Mouse (Mus musculus) frontal cortex, postnatal 25 days (tissue): ENCODE measurements at regions not wholly inside any gene's neighbourhood (a gene's known extent, or its start where the extent isn't known, plus 50 kb on each side); places are given as distances from the start of the nearest gene placed in this dataset.

ENCODE experiments used
- DNase-seq, 2 experiments: peaks; one replicate each; pipeline ENCODE4 v3.0.0; 2022; ENCODE audit warnings: low spot score in 2 of 2

- DNase-seq: no peak
These were observed 51.3 kb upstream of the Mki67 start for GRCm38 (mm10) chr7:135767493-135767892.

DNA sequence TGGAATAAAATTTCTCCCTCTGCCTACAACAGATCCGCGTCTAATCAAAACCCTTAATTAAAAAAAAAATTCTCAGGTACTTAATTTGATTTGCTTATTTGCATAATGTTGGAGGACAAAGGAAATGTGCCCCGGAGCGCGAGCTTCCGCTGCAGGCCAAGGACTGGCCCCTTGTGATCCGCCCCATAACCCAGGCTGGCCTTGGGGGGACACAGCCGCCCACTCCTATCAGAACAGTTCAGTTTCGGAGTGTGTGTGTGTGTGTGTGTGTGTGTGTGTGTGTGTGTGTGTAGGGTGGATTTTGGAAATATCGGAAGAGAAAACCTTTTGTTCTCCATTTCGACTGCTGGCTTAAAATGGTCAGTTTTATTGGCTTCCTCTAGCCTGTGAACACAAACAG lies 51.9 kb upstream of the Mki67 start:
- no peak for DNase-seq

GRCm38 (mm10) chr7:135768592-135768991 lies 52.4 kb upstream of the Mki67 start:
- DNase-seq: peak; percentile 69 to 78

- no peak for DNase-seq
These were observed 53.0 kb upstream of the Mki67 start for GRCm38 (mm10) chr7:135769082-135769673.

DNA sequence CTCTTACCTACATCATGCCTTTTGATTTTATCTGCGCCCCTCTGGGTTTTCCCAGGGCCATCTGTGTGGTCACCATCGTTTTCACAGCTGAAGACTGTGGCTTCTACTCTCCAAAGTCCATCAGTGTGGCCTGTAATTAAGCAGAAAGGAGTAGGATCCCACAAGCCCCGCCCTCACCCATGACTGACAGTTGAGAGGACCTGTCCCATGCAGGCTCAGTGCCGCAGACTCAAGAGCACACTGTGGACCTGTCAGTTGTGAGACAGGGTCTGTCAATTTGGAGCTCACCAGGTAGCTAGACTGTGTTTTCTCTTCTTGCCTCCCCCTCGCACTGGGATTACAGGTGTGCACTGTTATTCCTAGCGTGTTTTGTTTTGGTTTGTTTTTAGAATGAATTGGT lies 53.9 kb upstream of the Mki67 start:
- DNase-seq: no peak

DNA sequence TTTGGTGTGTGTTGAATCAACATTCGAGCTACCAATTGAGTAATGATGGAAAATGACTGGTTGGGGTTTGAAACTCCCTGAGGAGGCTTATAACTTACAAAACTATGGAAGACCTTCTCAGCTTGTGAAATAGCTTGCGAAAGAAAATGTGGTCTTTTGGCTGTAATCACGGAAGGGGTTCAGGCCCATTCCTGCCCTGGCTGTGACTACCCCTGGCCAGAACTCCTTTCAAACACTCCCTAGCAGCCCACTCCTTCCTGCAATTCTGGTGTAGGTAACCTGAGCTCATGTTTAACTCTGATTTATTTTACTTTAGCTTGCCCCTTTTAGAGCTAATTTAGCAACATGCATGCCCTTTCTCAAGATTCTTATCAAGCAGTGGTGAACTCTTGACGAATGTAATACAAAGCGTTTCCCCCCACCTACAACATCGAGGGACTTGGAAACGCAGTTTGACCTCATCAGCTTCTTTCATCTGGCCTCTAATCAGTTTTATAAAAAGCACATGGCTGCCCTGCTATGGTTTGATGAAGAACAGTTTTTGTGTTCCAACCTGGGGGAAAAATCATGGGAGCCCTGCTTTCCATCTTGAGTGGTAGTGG lies 59.8 kb upstream of the Mki67 start:
- no peak for DNase-seq

DNA sequence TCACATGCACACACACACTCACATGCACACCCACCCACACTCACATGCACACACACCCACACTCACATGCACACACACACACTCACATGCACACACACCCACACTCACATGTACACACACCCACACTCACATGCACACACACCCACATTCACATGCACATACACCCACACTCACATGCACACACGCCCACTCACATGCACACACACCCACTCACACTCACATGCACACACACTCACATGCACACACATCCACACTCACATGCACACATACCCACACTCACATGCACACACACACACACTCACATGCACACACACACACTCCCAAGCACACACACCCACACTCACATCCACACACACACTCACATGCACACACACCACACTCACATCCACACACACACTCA lies 74.0 kb upstream of the Mki67 start:
- DNase-seq: no peak

GRCm38 (mm10) chr7:135790978-135791377 lies 74.8 kb upstream of the Mki67 start:
- DNase-seq: peak; percentile 68 to 72

DNA sequence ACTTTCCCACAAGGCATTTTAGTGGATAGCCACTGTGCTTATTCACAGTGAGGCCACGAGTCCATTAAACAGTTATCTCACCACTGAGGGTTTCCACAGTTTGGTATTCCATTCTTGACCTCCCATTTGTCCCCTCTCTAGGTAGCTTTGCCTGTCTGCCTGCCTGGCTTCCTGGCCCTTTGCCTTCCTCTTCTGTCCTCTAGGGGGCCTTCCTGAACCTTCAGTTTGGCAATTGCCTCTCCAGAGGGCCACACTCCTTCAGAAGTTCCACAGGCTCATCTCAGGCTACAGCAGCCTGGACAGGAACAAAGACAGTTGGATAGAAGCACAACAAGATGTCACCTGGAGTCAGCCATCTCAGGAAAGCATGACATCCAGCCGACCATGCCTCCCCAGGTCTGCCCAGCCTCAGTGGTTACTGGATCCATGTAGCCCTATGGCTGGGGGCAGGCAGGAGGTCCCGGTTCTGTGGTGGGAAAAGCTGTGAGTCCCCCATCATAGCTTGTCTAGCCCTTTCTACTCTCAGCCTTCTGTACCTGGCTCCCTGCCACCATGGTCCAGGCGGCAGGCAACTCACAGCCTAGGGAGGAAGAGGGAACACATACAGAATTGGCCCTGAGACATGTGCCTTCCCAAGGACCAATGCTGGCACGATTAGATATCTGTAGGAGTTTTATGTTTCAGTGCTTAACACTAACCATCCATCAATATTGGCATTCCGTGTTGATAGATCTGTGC lies 76.0 kb upstream of the Mki67 start:
- DNase-seq: no peak

DNA sequence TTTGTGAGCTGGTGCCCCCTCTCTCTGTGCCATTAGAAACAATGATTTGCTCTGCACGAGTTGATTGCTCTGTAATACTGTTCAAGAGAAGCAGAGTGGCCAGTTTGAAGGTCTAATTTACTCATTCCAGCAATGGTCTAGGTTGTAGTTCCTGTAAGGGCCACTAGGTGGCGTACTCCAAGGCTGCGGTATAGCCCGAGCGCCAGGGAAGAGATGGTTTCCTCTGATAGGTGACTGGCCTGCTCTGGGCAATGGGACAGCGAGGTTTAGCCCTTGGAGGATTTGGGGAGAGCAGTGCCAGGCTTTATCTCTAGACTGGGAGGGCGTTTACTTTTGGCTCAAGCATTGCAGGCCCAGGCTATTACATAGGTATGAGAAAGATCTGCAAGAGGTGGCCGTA lies 76.8 kb upstream of the Mki67 start:
- DNase-seq: peak in 1 of 2 experiments; percentile 15

- DNase-seq: no peak
These were observed 78.1 kb upstream of the Mki67 start for GRCm38 (mm10) chr7:135794238-135794637.

- no peak for DNase-seq
These were observed 78.5 kb upstream of the Mki67 start for GRCm38 (mm10) chr7:135794679-135795078.

- DNase-seq: no peak
These were observed 82.3 kb upstream of the Mki67 start for GRCm38 (mm10) chr7:135798441-135798840.

- DNase-seq: peak in 1 of 2 experiments; percentile 4
These were observed 86.5 kb upstream of the Mki67 start for GRCm38 (mm10) chr7:135802598-135803121.

- no peak for DNase-seq
These were observed 88.6 kb upstream of the Mki67 start for GRCm38 (mm10) chr7:135804730-135805129.

DNA sequence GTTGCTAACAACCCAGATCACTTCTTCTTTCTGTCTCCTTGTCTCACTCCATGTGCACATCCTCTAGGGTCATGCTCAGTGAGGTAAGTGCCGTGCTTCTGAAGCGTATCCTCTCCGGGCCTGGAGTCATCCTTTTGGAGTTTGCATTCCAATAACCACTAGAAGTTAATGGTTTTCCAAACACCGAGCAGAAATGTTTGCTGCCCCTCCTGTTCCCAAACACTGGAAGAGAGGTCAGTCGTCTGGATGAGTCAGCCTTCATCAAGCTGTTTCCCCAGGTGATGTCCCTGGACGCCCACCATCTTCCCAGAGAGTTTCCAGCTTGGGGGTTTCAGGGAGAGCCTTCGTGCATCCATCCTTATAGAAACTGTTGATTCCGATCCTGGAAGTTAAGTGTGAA lies 90.0 kb upstream of the Mki67 start:
- DNase-seq: no peak

GRCm38 (mm10) chr7:135806673-135807072 lies 90.5 kb upstream of the Mki67 start:
- DNase-seq: no peak

GRCm38 (mm10) chr7:135809167-135809566 lies 93.0 kb upstream of the Mki67 start:
- no peak for DNase-seq

- no peak for DNase-seq
These were observed 93.7 kb upstream of the Mki67 start for GRCm38 (mm10) chr7:135809751-135810379.

DNA sequence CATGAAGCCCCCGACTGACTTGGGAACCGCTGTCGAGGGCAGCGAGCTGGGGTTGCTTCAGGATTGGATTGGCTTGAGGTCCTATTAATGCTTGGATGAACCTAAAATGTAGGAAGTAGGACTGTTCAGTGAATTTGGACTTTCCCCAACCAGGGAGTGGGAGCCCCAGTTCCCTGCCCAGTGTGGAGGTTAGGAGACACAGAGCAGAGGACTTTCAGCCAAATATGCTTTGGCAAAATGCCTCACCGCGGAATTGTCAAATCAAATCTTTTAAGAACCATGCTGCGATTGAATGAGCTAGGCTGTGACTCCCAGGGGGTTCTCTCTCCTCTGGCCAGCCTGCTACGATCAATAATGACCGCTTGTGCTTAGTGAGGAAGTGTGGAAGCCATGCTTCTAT lies 94.8 kb upstream of the Mki67 start:
- no peak for DNase-seq

- DNase-seq: no peak
These were observed 97.5 kb upstream of the Mki67 start for GRCm38 (mm10) chr7:135813616-135814015.

GRCm38 (mm10) chr7:135816191-135816590 lies 100.0 kb upstream of the Mki67 start:
- DNase-seq: no peak
